Comparison of ENCODE assay signal across 9 mouse cellular contexts in genomic region chr10:125996989-125997388, GRCm38 (mm10). TPM values are rescaled to one million over a fixed set of nuclear protein-coding genes. Genes with fewer than 3 reads are reported as not detected.
DNase-seq lines count a peak whose midpoint lies in the region; ATAC-seq lines count a peak whose summit lies in the region.
"Had no signal": no experiment of that assay in that cellular context is flagged by ENCODE, and none has a peak within 500 bp of the region (broad histone marks: within the 10 kb centered on the region; RNA-seq: fewer than 3 reads in every experiment).

No protein-coding gene starts in this region.

- ATAC-seq in activated CD4-positive, CD25-positive, alpha-beta regulatory T cell, adult 4 months, result no peak

- no peaks in the 10 kb centered on the region for H3K9me3 ChIP-seq in forebrain, embryonic 10.5 days

- H3K27ac ChIP-seq in forebrain, embryonic 10.5 days, result no peak overlapping the region

- H3K27me3 ChIP-seq in forebrain, embryonic 10.5 days (ENCODE audit: poor library complexity, severe bottlenecking), result peaks cover 16% of the 10 kb centered on the region; the same call in 1 of the 2 replicates

- H3K4me1 ChIP-seq in forebrain, embryonic 10.5 days, result peaks cover 30% of the 10 kb centered on the region

- DNase-seq in right cerebral cortex, postnatal 4 days, result peak; percentile 39
- no peak for DNase-seq in right cerebral cortex, postnatal 14 days
- peak; percentile 29 for DNase-seq in forebrain, embryonic 10.5 days (ENCODE audit: extremely low spot score, low spot score)
- peak; percentile 52 to 57 for DNase-seq in kidney, postnatal 36 days
- DNase-seq in adrenal gland, postnatal 14 days, result no peak
- DNase-seq in MN1 (ENCODE audit: low spot score), result no peak
- DNase-seq: gastrocnemius, postnatal 14 days; lung, adult 18-20 months had no signal

- WGBS in forebrain, embryonic 10.5 days, result 56% methylated on average over 9 of the region's 9 CpGs

- peaks cover 61% of the 10 kb centered on the region for H3K36me3 ChIP-seq in forebrain, embryonic 10.5 days (replicated peaks)

- H3K4me3 ChIP-seq in forebrain, embryonic 10.5 days, result no peak overlapping the region

RNA-seq across cellular contexts. Expression of gene Lrig3, which starts 31.0 kb away (rescaled TPM):
- polyA plus RNA-seq in forebrain, embryonic 10.5 days (2016; fragmentation: Nextera tagmentation; extraction: Ambion mirVana), result 10.1 and 11.1 TPM in 2 replicates
- 5.4 and 7.4 TPM in 2 replicates for total RNA-seq in adrenal gland, postnatal 14 days (2021)
- not detected for polyA plus RNA-seq in activated CD4-positive, CD25-positive, alpha-beta regulatory T cell, adult 4 months (2017; shearing (Covaris generic))

Comparison
In these comparisons a context has a peak if more than half of its experiments do, and no peak if none do; other contexts are left out.
1. DNase-seq: peak in right cerebral cortex, postnatal 4 days (single experiment), forebrain, embryonic 10.5 days (single experiment) and kidney, postnatal 36 days (2 of 2); none in right cerebral cortex, postnatal 14 days (single experiment), adrenal gland, postnatal 14 days (single experiment) and MN1 (single experiment).
2. RNA of gene Lrig3, which starts 31.0 kb away (polyA plus RNA-seq): 10.1 to 11.1 TPM in forebrain, embryonic 10.5 days; not detected in activated CD4-positive, CD25-positive, alpha-beta regulatory T cell, adult 4 months; every median in the first group is over 10 times any median in the second.